Mouse (Mus musculus) spleen, adult 18-20 months (tissue): ENCODE measurements around the gene Irf6.
A peak's percentile ranks its signal among the peaks of the same experiment; 100 is the strongest.

ENCODE experiments used
- DNase-seq, 2 experiments: peaks; one replicate each; pipeline ENCODE4 v3.0.0; 2022; ENCODE audit warnings: mixed read lengths in 2 of 2

Irf6 gene

DNA sequence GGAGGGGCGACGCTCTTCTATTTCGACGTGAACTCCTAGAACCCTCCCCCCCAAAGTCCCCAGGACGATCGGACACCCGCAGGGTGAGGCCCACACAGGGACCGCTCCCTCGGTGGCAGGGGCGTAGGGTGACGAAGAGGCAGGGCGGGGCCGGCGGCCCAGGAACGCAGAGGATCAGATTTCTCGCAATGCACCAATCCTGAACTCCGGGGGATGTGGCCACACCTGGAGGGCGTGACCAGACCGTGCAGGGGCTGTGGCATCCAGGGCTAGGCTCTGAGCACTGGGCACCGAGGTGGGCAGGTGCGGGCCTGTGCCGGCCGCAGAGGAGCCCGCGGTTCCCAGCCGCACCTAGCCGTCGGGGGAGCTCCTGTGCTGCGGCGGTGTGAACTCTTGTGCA is at the start of gene Irf6:
Gene Irf6 (plus strand): TSS at position 240 of the 400 bp plus-strand sequence.
- DNase-seq: peak; percentile 21 to 23

DNA sequence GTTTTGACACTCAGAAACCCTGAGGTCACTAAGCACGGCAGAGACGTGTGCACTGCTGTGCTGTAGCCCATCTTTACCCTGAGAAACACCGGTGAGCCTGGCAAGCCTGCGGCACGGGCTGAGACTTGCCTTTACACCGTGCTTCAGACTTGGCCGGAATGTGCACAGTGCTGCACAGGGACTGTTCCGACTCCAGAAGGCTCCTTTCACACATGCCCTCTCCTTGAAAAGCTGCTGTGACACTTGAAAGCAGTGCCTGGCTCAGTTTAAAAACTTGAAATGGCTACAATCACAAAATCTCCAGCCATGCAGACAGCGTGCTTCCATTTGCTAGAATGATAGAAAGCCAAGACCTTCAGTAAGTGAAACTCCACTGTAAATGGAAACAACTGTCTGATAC is 40.8 kb upstream of the Irf6 start:
- no peak for DNase-seq

DNA sequence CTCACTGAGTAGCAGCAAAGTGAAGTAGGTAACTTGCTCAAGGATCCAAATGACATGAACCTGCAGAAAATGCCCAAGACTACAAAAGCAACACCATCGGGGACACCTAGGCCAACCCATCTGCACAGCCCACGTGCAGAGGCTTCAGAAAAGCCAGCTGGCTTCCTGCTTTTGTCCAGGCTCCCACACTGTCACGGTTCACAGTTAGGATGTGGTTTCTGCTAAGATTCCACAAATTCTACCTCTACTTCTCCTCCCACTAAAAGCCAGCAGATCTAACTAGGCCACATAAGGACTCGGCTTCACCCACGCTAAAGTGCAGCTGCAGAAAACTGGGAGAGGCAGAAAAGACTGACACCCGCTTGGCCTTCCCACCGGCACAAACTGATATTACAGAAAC is 30.1 kb upstream of the Irf6 start:
- no peak for DNase-seq

DNA sequence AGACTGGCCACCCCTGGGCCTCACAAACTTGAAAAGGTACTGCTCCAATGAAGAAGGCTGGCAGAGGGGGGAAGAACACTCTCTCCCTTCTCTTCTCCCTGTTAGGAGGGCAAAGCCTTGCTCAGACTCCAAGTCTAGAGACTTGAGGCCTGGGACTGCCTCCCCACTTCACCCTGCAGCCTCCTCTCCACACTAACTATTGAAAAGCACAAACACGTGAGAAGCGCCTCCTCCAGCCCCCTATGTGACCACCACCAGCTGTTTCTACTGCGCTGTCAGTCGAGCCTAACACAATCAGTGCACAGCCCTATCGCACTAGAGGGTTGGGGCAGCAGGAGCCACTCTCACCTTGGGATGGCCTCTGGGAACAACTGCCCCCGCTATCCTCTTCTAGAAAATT is 29.6 kb upstream of the Irf6 start:
- no peak for DNase-seq

DNA sequence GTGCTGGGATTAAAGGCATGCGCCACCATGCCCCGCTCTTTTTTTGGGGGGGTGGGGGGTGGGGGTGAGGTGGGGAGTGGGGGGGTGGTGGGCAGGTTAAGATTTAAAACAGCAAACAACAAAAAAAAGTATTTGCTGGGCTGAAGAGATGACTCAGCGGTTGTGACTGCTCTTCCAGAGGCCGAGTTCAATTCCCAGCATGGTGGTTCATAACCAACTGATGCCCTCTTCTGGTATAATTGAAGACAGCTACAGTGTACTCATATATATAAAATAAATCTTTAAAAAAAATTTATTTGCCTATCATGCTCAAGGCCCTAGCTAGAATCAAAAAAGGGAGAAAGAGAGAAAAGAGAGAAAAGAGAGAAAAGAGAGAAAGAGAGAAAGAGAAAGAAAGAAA is 27.1 kb upstream of the Irf6 start:
- DNase-seq: no peak

DNA sequence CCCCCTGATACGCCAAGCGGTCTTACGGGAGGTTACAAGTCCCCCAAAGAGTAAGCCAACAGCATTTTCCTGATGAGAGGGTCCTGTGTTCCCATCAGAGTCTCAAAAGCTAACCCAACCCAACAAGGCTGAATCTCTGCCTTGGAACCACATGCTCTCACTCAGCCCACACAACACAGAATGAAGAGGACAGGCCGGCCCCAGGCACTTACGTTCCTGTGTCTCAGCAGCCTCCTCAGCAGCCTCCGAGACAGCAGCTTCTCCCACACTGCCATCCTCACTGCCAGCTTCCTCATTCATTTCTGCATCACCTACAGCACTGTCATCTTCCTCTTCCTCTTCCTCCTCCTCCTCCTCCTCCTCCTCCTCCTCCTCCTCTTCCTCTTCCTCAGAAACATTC is 24.9 kb upstream of the Irf6 start:
- no peak for DNase-seq

DNA sequence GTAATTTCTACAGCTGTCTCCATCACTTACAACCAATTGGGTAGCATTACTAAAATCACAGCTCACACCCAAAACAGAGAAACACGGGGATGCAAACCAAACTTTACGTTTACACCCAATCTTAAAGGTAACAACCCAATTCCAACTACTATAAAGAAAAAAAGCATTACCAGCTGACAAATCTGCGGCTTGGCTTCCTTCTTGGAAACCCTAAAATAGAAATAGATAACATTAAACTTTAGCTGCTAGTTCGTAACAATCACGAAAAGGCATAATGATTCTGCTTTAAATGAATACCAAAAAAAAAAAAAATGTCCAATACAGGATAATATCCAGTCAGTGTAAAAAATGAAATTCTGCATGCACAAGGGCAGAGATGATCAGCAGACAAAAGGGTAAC is 23.6 kb upstream of the Irf6 start:
- DNase-seq: no peak

DNA sequence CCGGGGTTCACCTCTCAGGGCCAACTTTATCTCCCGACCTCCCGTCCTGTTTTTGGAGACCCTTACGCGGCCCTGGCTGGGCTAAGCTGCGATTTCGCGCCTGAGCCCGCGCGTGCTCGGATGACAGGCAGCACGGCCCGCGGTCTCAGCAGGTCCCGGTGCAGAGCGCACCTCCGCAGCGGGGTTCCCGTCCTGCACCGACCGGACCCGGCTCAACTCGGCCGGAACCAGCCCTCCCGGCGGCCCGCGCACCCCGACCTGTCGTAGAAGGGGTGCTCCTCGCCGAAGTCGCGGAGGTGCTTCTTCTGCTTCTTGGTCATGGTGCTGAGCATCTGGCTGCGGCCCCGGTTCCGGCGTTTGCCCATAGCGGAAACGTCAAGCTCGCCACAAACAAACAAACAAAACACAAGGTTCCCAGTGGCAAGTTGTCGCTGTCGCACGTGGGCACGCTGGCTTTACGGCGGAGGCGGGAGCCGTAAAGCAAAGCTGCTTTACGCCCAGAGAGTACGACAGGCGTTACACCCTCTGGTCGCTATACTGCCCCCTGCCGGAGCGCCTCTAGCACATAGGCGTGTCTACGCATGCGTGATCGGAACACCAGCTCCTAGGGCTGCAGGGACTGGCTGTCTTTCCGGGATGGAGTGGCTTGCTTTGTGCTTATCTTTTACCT is 23.0 kb upstream of the Irf6 start, which contains the start of gene Diexf:
Gene Diexf (minus strand): TSS at position 487 of the 670 bp plus-strand sequence.
- DNase-seq: peak; percentile 91 to 95

DNA sequence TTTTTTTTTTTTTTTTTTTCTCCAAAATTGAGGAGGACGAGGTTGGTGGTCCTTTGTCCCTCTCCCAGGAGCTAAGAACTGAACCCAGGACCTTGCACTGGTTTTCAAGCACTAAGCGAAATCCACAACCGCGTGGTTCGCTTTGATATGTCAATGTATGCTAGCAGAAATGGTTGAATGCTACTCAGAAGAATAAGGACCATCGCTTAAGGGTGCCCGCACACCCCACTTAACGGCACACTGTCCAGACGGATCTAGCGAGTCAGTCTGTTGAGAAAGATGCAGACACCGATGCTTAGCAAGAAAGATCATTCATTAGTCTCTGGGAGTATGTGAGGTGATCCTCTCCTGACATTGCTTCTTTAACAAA is 22.5 kb upstream of the Irf6 start:
- no peak for DNase-seq

DNA sequence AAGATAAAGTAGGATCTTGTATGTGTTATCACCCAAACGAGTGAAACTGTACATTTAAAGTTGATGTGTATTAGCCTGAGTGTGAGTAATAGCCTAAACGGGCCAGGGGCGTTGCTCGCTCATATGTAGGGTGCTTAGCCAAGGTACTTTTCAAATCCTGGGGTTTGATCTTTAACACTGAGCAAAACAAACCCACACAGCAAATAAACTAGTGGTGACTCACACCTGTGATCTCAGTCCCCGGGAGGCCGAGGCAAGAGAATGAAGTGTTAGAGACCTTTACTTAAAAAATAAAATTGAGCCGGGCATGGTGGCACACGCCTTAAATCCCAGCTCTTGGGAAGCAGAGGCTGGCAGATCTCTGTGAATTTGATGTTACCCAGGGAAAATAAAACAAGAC is 22.1 kb upstream of the Irf6 start:
- DNase-seq: no peak

DNA sequence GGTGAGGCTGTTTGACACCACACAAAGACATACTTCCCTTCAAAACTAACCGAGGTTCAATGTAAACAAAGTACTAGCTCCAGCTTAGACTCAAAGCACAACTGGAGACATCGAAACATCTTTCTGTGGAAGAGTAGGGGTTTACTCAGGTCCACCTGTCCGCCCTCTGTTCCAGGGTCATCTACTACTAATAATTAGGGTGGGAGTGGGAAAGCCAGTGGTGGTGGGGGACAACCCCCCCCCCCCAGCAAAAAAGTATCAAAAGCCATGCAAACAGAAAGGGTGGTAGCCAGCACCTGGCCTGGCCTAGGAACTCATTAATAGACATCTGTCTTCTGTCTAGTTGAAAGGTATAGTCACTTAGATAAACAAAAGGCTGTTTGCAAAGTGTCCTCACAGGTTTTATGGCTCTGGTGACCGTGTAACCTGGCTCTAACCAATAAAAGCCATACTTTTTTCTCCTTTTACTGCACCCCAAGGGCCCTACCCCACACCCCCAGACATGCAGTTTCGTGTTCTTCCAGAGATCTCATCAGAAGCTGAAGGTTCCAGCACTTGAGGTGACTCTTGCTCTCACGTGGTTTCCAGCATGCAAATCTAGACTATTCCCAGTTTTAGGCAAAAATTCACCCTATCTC is 21.5 kb upstream of the Irf6 start:
- DNase-seq: no peak

DNA sequence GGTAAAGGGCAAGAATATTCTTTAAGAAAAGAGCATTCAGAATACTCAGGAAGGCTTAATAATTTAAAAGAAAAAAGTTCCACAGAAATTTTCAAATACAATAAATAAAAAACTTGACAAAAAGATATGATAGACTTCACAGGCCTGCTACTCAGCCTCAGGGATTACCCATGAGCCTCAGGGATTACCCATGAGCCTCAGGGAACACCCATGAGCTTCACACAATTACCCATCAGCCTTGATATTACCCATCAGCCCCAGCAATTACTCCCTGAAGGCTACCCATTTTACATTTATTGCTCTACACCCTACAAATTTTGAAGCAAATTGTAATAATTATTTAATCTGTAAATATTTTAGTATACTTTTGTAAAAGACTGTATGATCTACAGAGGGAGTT is 20.5 kb upstream of the Irf6 start:
- no peak for DNase-seq

DNA sequence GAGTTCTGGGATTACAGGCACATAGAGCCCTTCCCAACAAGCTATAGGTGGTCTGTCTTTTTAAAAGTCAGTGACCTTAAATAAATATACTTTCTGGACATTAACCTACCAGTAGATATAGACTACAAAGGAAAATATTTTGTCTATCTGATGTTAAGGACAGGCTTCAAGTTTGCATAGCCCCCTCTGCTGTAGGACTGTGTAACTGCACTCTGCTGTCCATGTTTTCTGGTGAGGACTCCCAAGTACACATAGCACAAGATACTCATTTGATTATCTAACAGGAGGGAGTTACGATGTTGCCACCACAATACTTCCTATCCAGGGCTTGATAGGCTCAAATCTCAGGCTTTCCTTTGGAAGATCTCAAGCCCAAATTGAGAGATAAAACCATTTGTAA is 19.2 kb upstream of the Irf6 start:
- no peak for DNase-seq

DNA sequence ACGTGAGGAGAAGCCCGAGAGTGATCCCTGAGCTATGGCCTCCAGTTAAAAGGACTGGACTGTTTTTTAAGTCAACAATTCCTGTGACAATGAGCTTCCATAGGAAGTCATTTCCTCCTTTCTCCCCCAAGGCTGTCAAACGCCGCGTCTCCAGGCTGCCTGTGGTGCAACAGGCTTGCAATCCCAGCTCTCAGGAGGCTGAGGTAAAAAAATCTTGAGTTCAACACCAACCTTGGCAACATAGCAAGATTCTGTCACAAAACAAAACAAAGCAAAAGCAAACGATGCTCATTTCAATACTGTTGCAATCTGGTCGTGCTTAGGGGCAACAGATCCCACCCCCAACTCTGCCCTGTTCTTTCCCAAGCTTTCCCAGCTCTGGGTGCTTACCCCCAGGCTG is 14.8 kb upstream of the Irf6 start:
- DNase-seq: no peak

DNA sequence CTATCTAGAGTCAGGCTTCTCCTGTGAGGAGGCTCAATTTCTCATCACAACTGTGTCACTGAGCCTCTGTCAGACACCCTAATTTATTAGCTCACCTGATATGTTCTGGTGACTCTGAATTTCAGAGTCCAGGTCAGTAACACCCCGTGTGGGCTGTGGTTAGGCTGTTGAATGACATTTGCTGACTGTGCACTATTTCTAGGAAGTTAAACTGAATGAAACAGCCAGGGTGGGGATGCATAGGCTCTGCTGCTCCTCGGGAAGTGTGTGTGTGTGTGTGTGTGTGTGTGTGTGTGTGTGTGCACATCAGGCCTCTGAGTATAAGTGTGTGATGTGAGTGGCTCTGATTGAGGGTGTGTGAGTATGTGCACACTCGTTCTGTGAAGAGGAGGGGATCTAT is 14.2 kb upstream of the Irf6 start:
- no peak for DNase-seq

DNA sequence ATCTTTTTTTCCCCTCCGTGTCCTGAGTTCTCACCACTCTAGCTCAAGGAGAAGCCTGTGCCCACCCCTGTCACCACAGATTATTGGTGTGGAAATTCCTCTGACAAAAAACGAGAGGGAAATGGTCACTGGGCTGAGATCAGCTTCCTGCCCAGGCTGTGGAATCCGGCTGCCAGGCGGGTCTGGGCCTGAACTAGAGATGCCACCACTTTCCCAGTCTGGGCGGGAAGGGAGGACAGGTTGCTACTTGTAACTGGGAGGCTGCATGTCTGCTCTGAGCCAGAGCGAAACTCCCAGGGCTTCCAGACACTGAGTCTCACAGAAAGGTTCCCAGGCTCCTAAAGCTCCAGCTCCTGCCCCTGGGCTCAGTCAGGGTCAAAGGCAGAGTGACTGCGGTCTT is 11.8 kb upstream of the Irf6 start:
- DNase-seq: no peak

DNA sequence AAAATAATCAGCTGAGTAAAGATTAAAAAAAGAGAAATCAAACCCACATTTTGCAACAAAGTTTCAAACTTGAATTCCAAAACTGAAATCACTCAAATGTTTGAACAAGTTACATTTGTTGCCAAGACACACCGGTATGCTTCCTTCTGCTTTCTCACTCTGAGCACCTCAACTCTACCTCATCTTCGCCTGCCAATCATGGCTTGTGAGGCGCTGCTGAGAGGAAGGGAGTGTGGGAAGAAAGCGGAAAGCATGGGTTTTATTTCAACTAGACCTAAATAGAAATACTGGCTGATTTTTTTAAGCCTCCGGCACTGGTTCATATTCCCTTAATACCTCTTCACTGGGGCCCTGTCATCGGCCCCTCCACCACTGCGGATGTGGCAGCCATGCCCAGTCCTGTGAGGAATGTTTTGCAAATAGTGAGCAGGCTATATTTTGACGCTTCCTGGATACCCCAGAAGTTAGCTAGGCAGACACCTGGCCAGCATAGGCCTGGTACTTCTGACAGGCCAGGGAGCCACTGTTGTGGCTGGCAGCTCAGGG is 10.3 kb upstream of the Irf6 start:
- no peak for DNase-seq

DNA sequence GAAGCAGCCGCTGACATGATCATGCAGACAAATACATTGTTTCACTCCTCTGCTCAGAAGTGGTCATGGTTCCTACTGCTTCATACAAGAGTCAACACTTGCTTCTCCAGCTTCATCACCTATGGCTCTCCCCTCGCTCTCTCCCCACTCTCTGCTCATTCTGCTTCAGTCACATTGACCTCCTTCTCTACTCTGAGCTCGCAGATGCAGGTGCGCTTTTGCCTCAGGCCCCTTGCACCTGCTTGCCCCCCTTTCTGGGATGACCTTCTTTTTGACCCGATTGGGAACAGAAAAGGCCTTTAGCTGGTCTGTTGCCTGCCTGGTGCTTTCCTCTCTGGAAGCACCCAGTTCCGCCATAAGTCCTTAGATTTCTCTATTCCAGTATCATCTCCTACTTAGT is 8.4 kb upstream of the Irf6 start:
- no peak for DNase-seq

DNA sequence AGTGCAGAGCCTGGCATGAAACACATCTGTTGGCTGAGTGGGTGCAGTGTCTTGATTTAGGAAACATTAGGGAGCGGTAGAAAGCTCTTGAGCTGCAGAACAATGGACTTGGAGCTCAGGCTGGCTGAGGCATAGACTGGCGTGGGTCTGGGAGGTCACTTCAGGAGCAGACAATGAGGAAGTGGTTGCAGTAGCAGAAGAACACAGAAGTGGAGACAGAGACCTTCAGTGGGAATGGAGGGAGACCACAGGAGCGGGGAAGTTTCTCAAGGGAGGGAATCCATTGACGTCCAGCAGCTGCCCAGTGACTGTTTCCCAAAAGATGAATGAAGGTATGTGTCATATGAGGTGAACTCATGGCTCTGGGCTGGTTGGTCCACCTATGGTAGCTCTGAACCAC is 7.8 kb upstream of the Irf6 start:
- DNase-seq: no peak

DNA sequence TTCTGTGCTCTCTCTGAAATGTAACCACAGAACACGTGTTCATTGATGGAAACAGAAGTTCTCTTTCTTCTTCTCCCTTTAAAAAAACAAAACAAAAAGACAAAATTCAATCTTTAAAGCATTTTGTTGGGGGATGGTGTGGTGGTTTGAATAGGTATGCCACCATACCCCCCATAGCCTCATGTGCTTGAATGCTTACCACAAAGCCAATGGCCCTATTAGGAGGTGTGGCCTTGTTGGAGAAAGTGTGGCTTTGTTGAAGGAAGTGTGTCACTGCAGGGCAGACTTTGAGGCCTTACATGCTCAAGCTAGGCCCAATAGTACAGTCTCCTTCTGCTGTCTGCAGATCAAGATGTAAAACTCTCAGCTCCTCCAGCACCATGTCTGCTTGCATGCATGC is 6.5 kb upstream of the Irf6 start:
- no peak for DNase-seq

DNA sequence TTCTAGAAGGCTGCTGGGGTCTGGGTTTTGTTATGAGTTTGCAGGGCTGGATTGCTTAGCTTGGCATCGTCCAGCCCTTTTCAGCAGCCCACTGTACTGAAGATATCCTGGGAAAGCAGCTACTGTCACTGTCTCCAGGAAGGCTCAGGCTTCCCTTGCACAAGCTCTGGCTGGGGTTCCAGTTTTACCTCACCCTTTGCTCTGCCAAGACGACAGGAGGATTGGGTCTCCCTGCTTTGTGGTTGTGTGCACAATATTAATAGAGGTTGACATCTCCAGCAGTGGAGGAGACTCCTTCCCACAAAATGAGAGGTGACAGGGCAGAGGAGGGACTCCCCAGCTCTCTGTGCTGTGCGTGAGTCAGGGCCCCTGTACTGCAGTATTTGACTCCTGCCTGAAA is 3.7 kb upstream of the Irf6 start:
- no peak for DNase-seq

DNA sequence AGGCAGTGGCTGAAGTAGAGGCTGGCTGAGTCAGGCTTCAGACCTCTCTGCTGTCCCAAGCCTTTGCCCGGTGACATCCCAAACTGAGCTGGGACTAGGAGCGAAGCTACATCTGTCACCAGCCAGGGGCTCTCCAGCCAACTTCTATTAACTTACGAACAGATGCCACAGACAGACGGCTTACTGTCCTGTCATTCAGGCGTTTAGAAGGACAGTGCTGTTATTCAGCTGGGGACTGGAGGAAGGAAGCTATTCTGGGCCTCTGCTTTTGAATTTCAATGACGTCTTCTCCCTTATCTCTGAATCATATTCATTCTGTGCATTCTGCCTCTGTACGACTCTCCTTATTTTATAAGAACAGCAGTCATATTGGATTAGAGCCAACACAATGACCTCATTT is 1.8 kb upstream of the Irf6 start:
- DNase-seq: no peak

DNA sequence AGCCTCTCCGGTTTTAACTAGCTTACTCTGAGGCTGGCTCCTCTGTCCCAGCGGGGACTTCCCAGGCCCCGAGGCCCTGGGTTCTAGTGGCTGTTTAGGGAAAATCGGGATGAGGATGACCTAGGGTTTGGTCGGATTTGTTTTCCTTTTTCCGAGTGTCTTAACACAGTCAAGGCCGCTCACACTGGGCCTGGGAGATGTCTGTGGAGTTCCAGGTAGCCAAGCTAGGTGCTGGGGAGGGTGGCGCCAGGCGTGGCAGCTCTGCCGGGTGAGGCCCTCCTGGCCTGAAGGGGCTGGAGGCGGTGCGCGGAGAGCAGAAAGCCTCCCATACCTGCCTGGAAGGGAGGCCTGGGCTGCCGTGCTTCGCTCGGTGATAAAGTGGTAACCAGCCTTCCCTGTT is 650 bp downstream of the Irf6 start:
- DNase-seq: no peak

DNA sequence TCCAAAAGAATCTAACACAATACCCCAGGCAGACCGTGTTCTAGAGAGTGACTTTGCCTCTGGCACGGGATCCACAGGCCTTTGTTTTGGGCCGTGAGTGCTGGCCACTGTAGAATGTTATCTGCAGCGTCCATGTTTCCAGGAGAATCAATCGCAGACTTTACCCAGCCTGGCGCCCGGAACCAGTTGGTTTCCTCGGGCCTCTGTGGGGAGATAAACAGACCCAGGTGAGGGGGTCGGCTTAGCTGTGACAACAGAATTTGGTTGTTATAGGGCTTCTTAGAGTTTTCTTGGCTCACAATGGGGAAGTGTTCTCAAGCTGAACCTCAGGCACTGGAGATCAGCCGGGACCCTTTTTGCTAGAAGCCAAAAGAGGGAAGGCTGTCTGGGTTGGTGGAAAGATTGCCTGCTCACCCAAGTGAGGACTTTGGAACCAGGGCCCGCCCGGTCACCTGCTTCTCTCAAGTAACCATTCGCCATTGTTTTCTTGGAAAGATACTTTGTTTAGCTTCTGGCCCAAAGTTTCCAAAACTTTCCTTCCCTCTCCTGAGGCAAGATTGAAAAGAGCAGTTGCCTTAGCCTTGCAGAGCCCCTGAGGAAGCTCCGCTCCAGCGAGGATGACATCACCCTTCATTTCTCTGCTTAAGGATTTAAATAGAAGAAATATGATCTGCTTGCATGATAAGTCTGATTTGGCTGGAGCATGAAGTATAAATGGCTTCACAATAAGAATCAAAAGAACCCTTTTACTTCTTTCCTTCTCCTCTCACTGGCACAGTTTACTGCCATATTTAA is 3.6 kb downstream of the Irf6 start:
- DNase-seq: no peak
